ENCODE assay signal across 8 mouse cellular contexts in genomic region chr2:152829367-152829881, GRCm38 (mm10). TPM values are rescaled to one million over a fixed set of nuclear protein-coding genes. Genes with fewer than 3 reads are reported as not detected.
DNase-seq lines count a peak whose midpoint lies in the region; ATAC-seq and TF ChIP-seq lines count a peak whose summit lies in the region.

No protein-coding gene starts in this region.

- peak overlapping the region; percentile 80 for H3K9ac ChIP-seq in kidney, embryonic 14.5 days (ENCODE audit: low read depth, low read length)
- peak overlapping the region; percentile 80 for H3K9ac ChIP-seq in lung, embryonic 15.5 days

- WGBS in bone marrow, adult 2 months, result 90% methylated on average over 23 of the region's 23 CpGs
- 70% methylated on average over 23 of the region's 23 CpGs for WGBS in heart, embryonic 10.5 days
- WGBS in kidney, embryonic 14.5 days, result 64% methylated on average over 23 of the region's 23 CpGs
- WGBS in lung, embryonic 15.5 days, result 57% methylated on average over 23 of the region's 23 CpGs

- H3K27ac ChIP-seq in layer of hippocampus, adult 2 months, result peak overlapping the region; percentile 100
- peak overlapping the region; percentile 1; the same call in 1 of the 2 replicates for H3K27ac ChIP-seq in bone marrow, adult 2 months (ENCODE audit: control insufficient read depth, insufficient read depth, low read depth, low read length, poor library complexity)
- H3K27ac ChIP-seq in heart, embryonic 10.5 days, result peak overlapping the region; percentile 99
- H3K27ac ChIP-seq in kidney, embryonic 14.5 days (ENCODE audit: low read depth, low read length), result peak overlapping the region; percentile 95; the same call in 1 of the 2 replicates
- H3K27ac ChIP-seq in lung, embryonic 15.5 days, result peak overlapping the region; percentile 80

- H3K4me1 ChIP-seq in bone marrow, adult 2 months (ENCODE audit: control insufficient read depth, insufficient read depth, low read length), result peaks cover 4% of the 10 kb centered on the region; the same call in 1 of the 2 replicates
- peaks cover 54% of the 10 kb centered on the region for H3K4me1 ChIP-seq in heart, embryonic 10.5 days
- H3K4me1 ChIP-seq in kidney, embryonic 14.5 days (ENCODE audit: control insufficient read depth, insufficient read depth, low read length), result peaks cover 48% of the 10 kb centered on the region
- peaks cover 56% of the 10 kb centered on the region for H3K4me1 ChIP-seq in lung, embryonic 15.5 days

- peak overlapping the region; percentile 100 for H3K4me3 ChIP-seq in layer of hippocampus, adult 2 months
- H3K4me3 ChIP-seq in bone marrow, adult 2 months (replicated peaks; ENCODE audit: control insufficient read depth, low read depth, low read length), result peak overlapping the region; percentile 60
- peak overlapping the region; percentile 79 for H3K4me3 ChIP-seq in heart, embryonic 10.5 days
- H3K4me3 ChIP-seq in kidney, embryonic 14.5 days (ENCODE audit: low read length), result peak overlapping the region; percentile 57
- peak overlapping the region; percentile 62 for H3K4me3 ChIP-seq in lung, embryonic 15.5 days

- TF ChIP-seq CTCF in layer of hippocampus, adult 2 months (conservative IDR thresholded peaks at IDR 0.05), result no peak
- no peak for TF ChIP-seq CTCF in bone marrow, adult 2 months (IDR thresholded peaks at IDR 0.05; ENCODE audit: control insufficient read depth, insufficient read depth, low read length)

- DNase-seq in layer of hippocampus, adult 2 months (ENCODE audit: low spot score in 2 of 2), result peak in 1 of 2 experiments; percentile 37
- no peak for DNase-seq in layer of hippocampus, adult 9-11 months
- DNase-seq in heart, embryonic 10.5 days (ENCODE audit: low spot score), result no peak
- peak; percentile 58 for DNase-seq in thymus, postnatal 4 days
- no peak for DNase-seq in ovary, postnatal 14 days (ENCODE audit: low spot score)

- peak overlapping the region; percentile 85 for H3K4me2 ChIP-seq in kidney, embryonic 14.5 days (replicated peaks; ENCODE audit: low read depth, low read length)
- H3K4me2 ChIP-seq in lung, embryonic 15.5 days, result peak overlapping the region; percentile 66

- TF ChIP-seq POLR2A in bone marrow, adult 2 months (IDR thresholded peaks at IDR 0.05; ENCODE audit: borderline replicate concordance, control insufficient read depth, low read depth, low read length), result no peak

- H3K9me3 ChIP-seq in heart, embryonic 10.5 days, result no peaks in the 10 kb centered on the region
- no peaks in the 10 kb centered on the region for H3K9me3 ChIP-seq in kidney, embryonic 14.5 days (ENCODE audit: control insufficient read depth, low read length)
- H3K9me3 ChIP-seq in lung, embryonic 15.5 days, result no peaks in the 10 kb centered on the region

- peaks cover 6% of the 10 kb centered on the region; the same call in 1 of the 2 replicates for H3K36me3 ChIP-seq in heart, embryonic 10.5 days
- peaks cover 25% of the 10 kb centered on the region for H3K36me3 ChIP-seq in kidney, embryonic 14.5 days (ENCODE audit: control insufficient read depth, insufficient read depth, low read length)
- H3K36me3 ChIP-seq in lung, embryonic 15.5 days, result no peaks in the 10 kb centered on the region

- H3K27me3 ChIP-seq in heart, embryonic 10.5 days (ENCODE audit: insufficient read depth, poor library complexity, severe bottlenecking), result no peaks in the 10 kb centered on the region
- H3K27me3 ChIP-seq in kidney, embryonic 14.5 days (ENCODE audit: control insufficient read depth, insufficient read depth, low read length), result no peaks in the 10 kb centered on the region
- no peaks in the 10 kb centered on the region for H3K27me3 ChIP-seq in lung, embryonic 15.5 days

- no peak for ATAC-seq in kidney, embryonic 14.5 days (ENCODE audit: low FRiP score, low TSS enrichment)
- ATAC-seq in lung, embryonic 15.5 days (ENCODE audit: borderline replicate concordance, extremely low read depth, low FRiP score, low TSS enrichment), result no peak

RNA-seq across cellular contexts. Expression of gene Bcl2l1, which starts 2.1 kb away (rescaled TPM):
- 100 to 1,000 TPM; 129 to 134 TPM for total RNA-seq in layer of hippocampus, adult 2 months (2021)
- 97.4 and 124 TPM in 2 replicates for polyA plus RNA-seq in bone marrow, adult 2 months (2011; ENCODE audit: insufficient read depth, insufficient read length, low replicate concordance, missing spikeins)
- polyA plus RNA-seq in heart, embryonic 10.5 days (2016; fragmentation: Nextera tagmentation; extraction: Ambion mirVana), result 72.8 and 76.2 TPM in 2 replicates
- 66.9 and 96.1 TPM in 2 replicates for polyA plus RNA-seq in kidney, embryonic 14.5 days (2014; fragmentation: Nextera tagmentation; extraction: Ambion mirVana)
- polyA plus RNA-seq in lung, embryonic 15.5 days (2015; fragmentation: Nextera tagmentation; extraction: Ambion mirVana), result 101 and 107 TPM in 2 replicates

RNA-seq across cellular contexts. Expression of gene Tpx2, which starts 18.3 kb away (rescaled TPM):
- total RNA-seq in layer of hippocampus, adult 2 months (2021), result 1 to 10 TPM; 2.0 to 2.2 TPM
- polyA plus RNA-seq in bone marrow, adult 2 months (2011; ENCODE audit: insufficient read depth, insufficient read length, low replicate concordance, missing spikeins), result 57.0 and 74.1 TPM in 2 replicates
- 74.7 and 97.0 TPM in 2 replicates for polyA plus RNA-seq in heart, embryonic 10.5 days (2016; fragmentation: Nextera tagmentation; extraction: Ambion mirVana)
- polyA plus RNA-seq in kidney, embryonic 14.5 days (2014; fragmentation: Nextera tagmentation; extraction: Ambion mirVana), result 107 and 124 TPM in 2 replicates
- 92.1 and 94.7 TPM in 2 replicates for polyA plus RNA-seq in lung, embryonic 15.5 days (2015; fragmentation: Nextera tagmentation; extraction: Ambion mirVana)

Comparison
In these comparisons a context has a peak if more than half of its experiments do, and no peak if none do; other contexts are left out.
1. H3K27ac ChIP-seq: peak in every context shown above with its lines; median percentile 100 in layer of hippocampus, adult 2 months; 99 in heart, embryonic 10.5 days; 95 in kidney, embryonic 14.5 days; 80 in lung, embryonic 15.5 days; 1 in bone marrow, adult 2 months.